In genomic region chr2:66041917-66042419, GRCm38 (mm10) we compare ENCODE assay signal across 9 mouse cellular contexts.
A peak's percentile ranks its signal among the peaks of the same experiment; 100 is the strongest.
DNase-seq lines count a peak whose midpoint lies in the region; ATAC-seq and TF ChIP-seq lines count a peak whose summit lies in the region.
"Had no signal": no experiment of that assay in that cellular context is flagged by ENCODE, and none has a peak within 500 bp of the region (broad histone marks: within the 10 kb centered on the region; RNA-seq: fewer than 3 reads in every experiment).

No protein-coding gene starts in this region.

- no peak for TF ChIP-seq POLR2A in testis, adult 2 months (IDR thresholded peaks at IDR 0.05; ENCODE audit: control insufficient read depth, low read depth, low read length)

- peak overlapping the region; percentile 13 for H3K4me2 ChIP-seq in hindbrain, embryonic 16.5 days (ENCODE audit: low read length)
- H3K4me2 ChIP-seq: lung, embryonic 15.5 days had no signal

- H3K4me3 ChIP-seq in testis, adult 2 months (ENCODE audit: control insufficient read depth, low read depth, low read length) = peak overlapping the region; percentile 39
- no peak overlapping the region for H3K4me3 ChIP-seq in hindbrain, embryonic 16.5 days (ENCODE audit: low read length)
- H3K4me3 ChIP-seq: lung, embryonic 15.5 days had no signal

- H3K9ac ChIP-seq in hindbrain, embryonic 16.5 days (ENCODE audit: low read depth, low read length) = peak overlapping the region; percentile 27; the same call in 1 of the 2 replicates
- H3K9ac ChIP-seq: lung, embryonic 15.5 days had no signal

- WGBS in hindbrain, embryonic 16.5 days = 42% methylated on average over 9 of the region's 9 CpGs

- H3K36me3 ChIP-seq in testis, adult 2 months (ENCODE audit: control insufficient read depth, insufficient read depth, low read length) = no peaks in the 10 kb centered on the region
- H3K36me3 ChIP-seq in hindbrain, embryonic 16.5 days (ENCODE audit: control insufficient read depth, insufficient read depth, low read length) = no peaks in the 10 kb centered on the region
- H3K36me3 ChIP-seq: lung, embryonic 15.5 days had no signal

- ATAC-seq in hindbrain, embryonic 16.5 days = peak; percentile 82

- no peak overlapping the region for H3K27ac ChIP-seq in testis, adult 2 months (ENCODE audit: control insufficient read depth, insufficient read depth, low read depth, low read length)
- peak overlapping the region; percentile 75 for H3K27ac ChIP-seq in hindbrain, embryonic 16.5 days (ENCODE audit: low read depth, low read length)
- H3K27ac ChIP-seq: lung, embryonic 15.5 days had no signal

- H3K4me1 ChIP-seq in testis, adult 2 months (ENCODE audit: control insufficient read depth, insufficient read depth, low read length) = peaks cover 9% of the 10 kb centered on the region
- peaks cover 8% of the 10 kb centered on the region for H3K4me1 ChIP-seq in hindbrain, embryonic 16.5 days (ENCODE audit: control insufficient read depth, insufficient read depth, low read depth, low read length)
- H3K4me1 ChIP-seq: lung, embryonic 15.5 days had no signal

- no peaks in the 10 kb centered on the region for H3K9me3 ChIP-seq in hindbrain, embryonic 16.5 days (ENCODE audit: control insufficient read depth, low read length)
- H3K9me3 ChIP-seq: lung, embryonic 15.5 days had no signal

- no peak for DNase-seq in testis, postnatal 10 days (ENCODE audit: low spot score)
- DNase-seq in embryo, embryonic 9.5 days (ENCODE audit: extremely low spot score) = peak; percentile 51
- peak; percentile 48 to 56 for DNase-seq in left cerebral cortex, adult 8-10 months (ENCODE audit: low spot score in 2 of 2)
- peak; percentile 49 for DNase-seq in neural tube, embryonic 10.5 days (ENCODE audit: extremely low spot score, low spot score)
- no peak for DNase-seq in spleen, adult 12 weeks (ENCODE audit: low spot score)
- DNase-seq in spleen, adult 18-20 months = no peak

- no peaks in the 10 kb centered on the region for H3K27me3 ChIP-seq in testis, adult 2 months (ENCODE audit: control insufficient read depth, insufficient read depth, low read length)
- H3K27me3 ChIP-seq in hindbrain, embryonic 16.5 days (replicated peaks; ENCODE audit: control insufficient read depth, insufficient read depth, low read length) = no peaks in the 10 kb centered on the region
- H3K27me3 ChIP-seq: lung, embryonic 15.5 days had no signal

- TF ChIP-seq CTCF in testis, adult 2 months (IDR thresholded peaks at IDR 0.05; ENCODE audit: control insufficient read depth, insufficient read depth, insufficient replicate concordance, low read depth, low read length) = no peak

Comparison
In these comparisons a context has a peak if more than half of its experiments do, and no peak if none do; other contexts are left out.
1. DNase-seq: peak in embryo, embryonic 9.5 days (single experiment), left cerebral cortex, adult 8-10 months (2 of 2) and neural tube, embryonic 10.5 days (single experiment); none in testis, postnatal 10 days (single experiment), spleen, adult 12 weeks (single experiment) and spleen, adult 18-20 months (0 of 2).